Mouse (Mus musculus) frontal cortex, postnatal 36 days (tissue): Measurements from ENCODE around the gene Gm3526.
"Not testable (repeated sequence)": the region's sequence is repeated elsewhere in the genome, so short reads cannot be mapped to it uniquely, and the experiment has no call there.

ENCODE experiments used
- DNase-seq, 2 experiments: peaks; one replicate each; pipeline ENCODE4 v3.0.0; 2022; ENCODE audit warnings: low spot score in 2 of 2

Gm3526 gene

GRCm38 (mm10) chr14:5260480-5260879 lies at the start of gene Gm3526:
Gene Gm3526 (minus strand): TSS chr14:5260580.
- not testable (repeated sequence) for DNase-seq
